Mouse (Mus musculus) retina, adult 2 months (tissue): Measurements from ENCODE around the gene Usp29.
"Not testable (repeated sequence)": the region's sequence is repeated elsewhere in the genome, so short reads cannot be mapped to it uniquely, and the experiment has no call there.

Experiments used
- DNase-seq: peaks from one replicate; pipeline ENCODE4 v3.0.0-alpha.2; 2012; ENCODE audit warnings: low read depth, low spot score

Gene Usp29

GRCm38 (mm10) chr7:6925926-6926730 lies 195.8 kb downstream of the Usp29 start:
- DNase-seq, result no peak

- DNase-seq, result no peak
These were observed 196.3 kb downstream of the Usp29 start for GRCm38 (mm10) chr7:6926731-6926995.

- no peak for DNase-seq
These were observed 198.9 kb downstream of the Usp29 start for GRCm38 (mm10) chr7:6929286-6929685.

GRCm38 (mm10) chr7:6934741-6935140 lies 204.4 kb downstream of the Usp29 start:
- DNase-seq, result no peak

- peak; percentile 64 for DNase-seq
These were observed 206.7 kb downstream of the Usp29 start for GRCm38 (mm10) chr7:6937040-6937439.

- peak; percentile 50 for DNase-seq
These were observed 210.4 kb downstream of the Usp29 start for GRCm38 (mm10) chr7:6940761-6941231.

GRCm38 (mm10) chr7:6948061-6948460 lies 217.7 kb downstream of the Usp29 start:
- not testable (repeated sequence) for DNase-seq

GRCm38 (mm10) chr7:6956576-6956975 lies 226.2 kb downstream of the Usp29 start:
- DNase-seq, result no peak

GRCm38 (mm10) chr7:6958574-6958973 lies 228.2 kb downstream of the Usp29 start:
- no peak for DNase-seq

GRCm38 (mm10) chr7:6973566-6973965 lies 243.2 kb downstream of the Usp29 start:
- DNase-seq, result no peak

- DNase-seq, result no peak
These were observed 246.5 kb downstream of the Usp29 start for GRCm38 (mm10) chr7:6976890-6977289.

- not testable (repeated sequence) for DNase-seq
These were observed 264.9 kb downstream of the Usp29 start, which contains the start of gene Aurkc for GRCm38 (mm10) chr7:6995251-6995650. Gene Aurkc, plus strand, starts transcription at chr7:6995300.

- not testable (repeated sequence) for DNase-seq
These were observed 268.5 kb downstream of the Usp29 start for GRCm38 (mm10) chr7:6998914-6999313.

- not testable (repeated sequence) for DNase-seq
These were observed 275.1 kb downstream of the Usp29 start for GRCm38 (mm10) chr7:7005441-7005840.
